Mouse (Mus musculus): ENCODE measurements around the gene St3gal4. TPM values are rescaled to one million over a fixed set of nuclear protein-coding genes. Genes with fewer than 3 reads are reported as not detected.

Gene St3gal4
- total RNA-seq, 1 experiment from 2014 or later, result 141 TPM

DNA sequence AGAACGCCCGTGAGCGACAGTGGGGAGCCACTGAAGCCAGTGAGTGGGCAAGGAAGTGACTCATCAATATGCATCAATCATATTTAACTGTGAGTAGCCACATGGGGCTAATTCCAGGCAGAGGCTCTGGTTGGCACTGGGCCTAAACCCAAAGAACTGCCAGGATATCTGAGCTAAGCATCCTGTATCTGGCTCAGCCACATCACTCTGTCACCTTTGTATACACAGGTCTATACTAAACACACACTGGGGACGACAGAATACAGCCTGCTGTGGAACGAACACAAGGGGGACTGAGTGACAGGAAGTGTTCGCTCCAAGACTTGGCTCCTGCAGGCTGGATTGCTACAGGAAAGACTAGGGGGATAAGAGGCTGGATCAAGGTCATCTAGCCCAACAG is 16.5 kb upstream of the St3gal4 start:
- ATAC-seq (replicated peaks; ENCODE audit: insufficient number of reproducible peaks, low FRiP score, low TSS enrichment, poor library complexity, severe bottlenecking), result no peak

DNA sequence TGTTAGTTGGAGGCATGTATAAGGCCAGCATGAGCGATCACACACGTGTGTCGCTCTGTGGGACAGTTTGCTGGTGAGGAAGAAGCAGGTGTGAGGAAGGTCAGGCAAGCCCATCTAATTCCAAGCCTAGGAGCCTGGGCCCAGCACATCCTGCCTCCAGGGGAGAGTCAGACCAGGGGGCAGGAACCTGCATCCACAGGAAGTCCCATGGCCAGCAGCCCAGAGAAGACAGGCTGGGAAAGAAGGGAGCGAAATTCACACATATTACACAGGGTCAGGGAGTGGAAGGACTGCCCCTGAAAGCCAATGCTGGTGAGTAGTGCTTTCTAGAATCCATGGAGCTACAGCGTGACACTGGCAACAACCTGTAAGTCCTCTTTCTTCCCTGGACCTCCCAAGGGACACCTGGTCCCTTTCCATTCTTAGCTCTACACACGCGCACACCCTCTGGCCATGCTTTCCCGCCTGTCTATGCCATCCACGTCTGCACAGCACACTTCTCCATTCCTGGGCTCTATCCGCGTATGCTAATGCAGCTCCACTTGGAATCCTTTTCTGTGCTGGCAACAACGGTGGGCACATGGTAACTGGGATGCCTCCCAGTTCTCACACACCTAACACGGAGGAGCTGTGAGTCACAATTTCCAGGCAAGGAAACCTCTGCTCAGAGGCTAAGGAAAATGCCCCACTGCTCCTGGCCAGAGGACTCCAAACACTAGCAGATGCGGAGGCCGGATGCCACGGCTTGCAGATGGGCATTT is 12.7 kb upstream of the St3gal4 start:
- no peak for ATAC-seq (replicated peaks; ENCODE audit: insufficient number of reproducible peaks, low FRiP score, low TSS enrichment, poor library complexity, severe bottlenecking)

DNA sequence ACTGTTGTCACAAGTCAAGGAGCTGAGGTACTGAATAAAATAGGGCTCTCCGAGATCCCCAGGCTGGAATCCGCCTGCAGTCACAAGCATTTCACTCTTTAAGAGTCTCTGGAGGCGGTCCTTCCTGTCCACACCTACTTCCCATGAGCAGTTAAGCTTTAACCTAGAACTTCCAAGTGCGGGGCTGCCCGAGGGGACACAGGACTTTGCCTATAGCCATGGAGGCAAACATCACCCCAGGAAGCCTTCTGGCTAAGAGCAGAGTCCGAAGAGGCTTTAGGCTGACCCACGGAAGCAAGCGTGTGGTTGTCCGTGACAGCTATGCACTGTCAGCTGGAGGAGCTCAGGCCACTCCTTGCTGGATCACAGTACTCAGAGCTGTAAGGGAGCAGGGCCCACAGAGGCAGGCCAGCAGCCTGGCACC is 9.9 kb upstream of the St3gal4 start:
- no peak for ATAC-seq (replicated peaks; ENCODE audit: insufficient number of reproducible peaks, low FRiP score, low TSS enrichment, poor library complexity, severe bottlenecking)

DNA sequence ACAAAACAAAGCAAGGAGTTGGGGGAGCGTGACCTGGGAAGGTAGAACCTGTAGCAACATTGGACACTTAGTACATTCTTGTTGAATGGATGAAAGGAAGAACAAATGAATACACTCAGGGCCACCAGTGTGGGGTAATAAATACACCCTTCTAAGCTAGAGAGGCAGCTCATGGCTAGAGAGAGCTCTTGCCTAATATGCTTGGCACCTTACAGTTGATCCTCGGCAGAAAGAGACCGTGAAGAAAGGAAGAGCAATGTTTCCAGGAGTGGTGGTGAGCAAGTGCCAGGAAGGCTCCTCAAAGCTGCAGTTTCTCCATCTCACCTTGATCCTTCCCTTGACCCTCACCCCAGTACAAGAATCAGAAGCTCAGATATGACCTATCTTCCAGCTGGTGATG is 9.5 kb upstream of the St3gal4 start:
- ATAC-seq (replicated peaks; ENCODE audit: insufficient number of reproducible peaks, low FRiP score, low TSS enrichment, poor library complexity, severe bottlenecking), result no peak

DNA sequence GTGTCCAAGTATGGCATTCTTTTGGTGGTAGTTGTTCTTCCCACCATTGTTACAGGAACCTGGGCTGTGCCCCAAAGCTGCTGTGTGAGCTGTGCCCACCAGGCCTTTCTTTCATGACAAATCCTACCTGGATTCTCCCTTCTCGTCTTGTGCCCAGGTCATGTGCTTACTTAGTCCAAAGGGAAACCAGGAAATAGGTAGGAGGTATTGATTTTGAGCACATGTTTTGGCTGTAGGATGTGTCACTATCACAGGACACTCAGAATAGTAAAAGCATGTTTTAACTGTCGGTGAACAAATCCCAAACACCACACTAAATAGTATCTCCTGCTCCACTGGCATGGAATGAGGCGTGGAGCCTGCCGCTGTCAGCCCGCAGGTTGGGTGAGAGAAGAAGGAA is 8.5 kb upstream of the St3gal4 start:
- no peak for ATAC-seq (replicated peaks; ENCODE audit: insufficient number of reproducible peaks, low FRiP score, low TSS enrichment, poor library complexity, severe bottlenecking)

DNA sequence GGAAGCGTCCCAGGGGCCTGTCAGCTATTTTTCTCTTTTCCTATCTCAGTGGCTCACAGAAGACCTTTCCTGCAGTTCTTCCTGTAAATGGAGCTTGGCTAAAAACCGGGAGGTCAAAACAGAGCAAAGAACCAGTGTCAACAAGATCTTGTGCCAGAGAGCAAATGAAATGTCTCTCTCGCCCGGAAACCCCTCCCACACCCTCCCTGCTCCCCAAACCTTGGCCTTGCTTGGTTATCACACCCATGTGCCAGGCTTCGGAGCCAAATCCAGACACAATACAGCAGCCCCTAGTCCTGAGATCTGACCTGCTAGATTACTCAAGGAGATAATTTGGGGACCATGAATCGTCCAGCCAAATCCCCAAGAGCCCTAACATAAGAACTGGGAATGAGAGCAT is 8.1 kb upstream of the St3gal4 start:
- no peak for ATAC-seq (replicated peaks; ENCODE audit: insufficient number of reproducible peaks, low FRiP score, low TSS enrichment, poor library complexity, severe bottlenecking)

DNA sequence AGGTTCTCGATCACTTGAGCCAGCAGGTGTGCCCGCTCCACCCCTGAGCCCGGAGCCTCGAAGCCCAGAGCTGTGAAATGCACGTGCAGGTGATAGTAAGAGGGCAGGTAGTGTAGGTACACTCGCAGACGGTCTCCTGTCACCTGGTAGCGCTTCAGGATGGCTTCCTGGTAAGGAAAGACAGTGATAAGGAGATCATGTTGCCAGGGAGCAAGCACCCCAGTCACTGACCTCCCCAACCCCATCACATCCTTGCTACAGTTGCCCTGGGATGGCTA is 5.5 kb upstream of the St3gal4 start:
- no peak for ATAC-seq (replicated peaks; ENCODE audit: insufficient number of reproducible peaks, low FRiP score, low TSS enrichment, poor library complexity, severe bottlenecking)

DNA sequence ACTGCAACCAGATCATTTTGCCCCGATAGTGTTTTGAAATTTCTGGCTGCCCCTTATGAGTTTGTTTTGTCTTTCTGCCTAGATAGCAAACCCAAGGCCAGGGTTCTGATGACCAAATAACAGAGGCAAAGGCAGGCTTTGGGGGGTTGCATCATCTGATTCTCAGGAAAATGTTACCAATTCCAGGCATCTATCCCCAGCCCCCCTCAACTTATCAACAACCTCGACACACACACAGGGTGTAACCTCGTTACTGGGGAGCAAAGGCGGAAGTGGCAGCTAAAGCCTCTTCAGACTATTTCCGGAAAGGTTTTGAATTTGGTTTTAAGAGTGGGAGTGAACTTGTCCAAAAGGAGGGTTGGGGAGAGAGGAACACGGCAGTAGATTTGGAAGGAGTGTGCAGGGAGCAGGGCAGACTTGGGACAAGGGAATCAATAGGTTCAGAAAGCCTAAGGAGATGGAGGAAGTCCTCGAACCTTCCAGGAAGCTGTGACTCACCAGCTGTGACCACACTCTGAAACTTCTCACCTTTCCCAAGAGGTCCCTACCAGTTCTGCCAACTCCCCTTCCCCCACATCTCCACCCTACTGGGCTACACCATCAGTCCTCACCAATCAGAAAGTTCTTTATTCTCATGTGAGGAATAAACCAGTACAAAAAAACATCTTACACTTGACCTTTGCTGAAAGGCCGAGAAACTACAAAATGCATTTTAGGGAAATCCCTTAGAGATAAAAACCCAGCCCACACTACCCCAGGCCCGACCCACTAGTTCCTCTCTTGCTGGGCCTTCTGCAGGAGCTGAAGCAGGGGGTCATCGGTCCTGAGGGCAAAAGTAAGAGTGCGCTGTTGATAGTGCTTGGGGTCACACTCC is 5.0 kb upstream of the St3gal4 start:
- peak; percentile 86 for ATAC-seq (replicated peaks; ENCODE audit: insufficient number of reproducible peaks, low FRiP score, low TSS enrichment, poor library complexity, severe bottlenecking)

DNA sequence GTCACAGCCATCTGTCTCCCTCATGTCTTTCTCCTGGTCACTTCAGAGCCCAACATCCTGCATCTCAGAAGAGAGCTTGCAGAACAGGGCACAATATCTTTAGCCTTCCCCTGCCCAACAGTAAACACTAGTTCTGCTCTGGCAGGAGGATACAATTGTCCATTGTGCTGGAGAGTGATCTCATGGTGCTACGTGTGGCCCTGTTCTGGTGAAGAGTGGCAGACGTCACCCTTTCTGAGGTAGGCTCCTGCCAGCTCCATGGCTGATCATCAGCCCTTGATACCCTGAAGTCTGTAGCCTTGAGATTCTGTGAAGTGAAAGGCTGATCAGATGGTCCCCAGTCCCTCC is 4.4 kb upstream of the St3gal4 start:
- 0 out of 2 replicates have a peak, but pooled peaks have one; percentile 15 for ATAC-seq (replicated peaks; ENCODE audit: insufficient number of reproducible peaks, low FRiP score, low TSS enrichment, poor library complexity, severe bottlenecking)

DNA sequence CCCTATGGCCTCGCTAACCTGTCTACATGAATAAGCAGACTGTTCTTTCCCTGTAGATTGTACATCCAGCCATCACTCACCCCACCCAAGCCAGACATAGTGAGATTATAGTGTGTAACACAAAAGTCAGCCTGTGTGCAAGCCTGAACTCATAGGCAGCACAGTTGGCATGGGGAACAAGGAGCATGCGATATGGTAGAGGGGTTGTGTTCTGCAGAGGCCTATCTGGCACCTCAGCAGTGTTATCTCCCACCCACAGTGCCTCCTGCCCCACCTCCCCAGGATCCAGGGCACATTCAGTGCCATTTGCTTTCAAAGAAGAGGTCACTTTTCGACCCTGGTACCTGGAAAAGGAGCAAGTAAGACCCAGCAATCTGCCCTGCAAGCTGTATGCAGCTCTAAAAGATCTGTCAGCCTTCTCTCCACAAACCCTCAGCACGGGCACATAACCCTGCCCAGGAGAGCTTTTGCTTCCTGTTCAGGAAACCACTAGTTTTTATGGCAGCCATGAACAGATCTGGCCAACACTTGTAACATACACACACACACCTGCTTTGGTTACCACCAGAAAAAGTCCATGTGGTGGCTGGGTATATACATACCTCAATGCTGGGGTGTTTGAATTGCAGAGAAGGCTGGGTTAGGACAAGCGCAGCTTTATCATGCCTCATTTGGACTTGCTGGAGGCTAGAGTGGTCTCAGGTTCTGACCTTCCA is 3.6 kb upstream of the St3gal4 start:
- no peak for ATAC-seq (replicated peaks; ENCODE audit: insufficient number of reproducible peaks, low FRiP score, low TSS enrichment, poor library complexity, severe bottlenecking)

DNA sequence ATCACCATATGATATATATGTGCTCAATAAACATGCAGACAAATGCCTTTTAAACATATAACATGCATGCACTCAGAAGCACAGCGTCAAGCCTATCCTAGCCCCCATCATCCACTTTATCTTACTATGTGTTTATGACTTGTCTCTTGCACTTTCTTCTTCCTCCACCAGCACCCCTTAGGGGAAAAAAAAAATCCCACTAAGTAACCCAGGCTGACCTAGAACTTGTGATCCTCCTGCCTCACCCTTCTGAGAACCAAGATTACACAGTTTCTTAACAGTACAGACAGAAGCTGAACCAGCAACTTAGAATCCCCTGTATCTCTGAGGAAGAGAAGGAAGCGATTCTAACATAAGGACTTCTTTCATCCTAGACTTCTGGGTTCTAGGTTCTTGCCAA is 505 bp downstream of the St3gal4 start:
- ATAC-seq (replicated peaks; ENCODE audit: insufficient number of reproducible peaks, low FRiP score, low TSS enrichment, poor library complexity, severe bottlenecking), result no peak

DNA sequence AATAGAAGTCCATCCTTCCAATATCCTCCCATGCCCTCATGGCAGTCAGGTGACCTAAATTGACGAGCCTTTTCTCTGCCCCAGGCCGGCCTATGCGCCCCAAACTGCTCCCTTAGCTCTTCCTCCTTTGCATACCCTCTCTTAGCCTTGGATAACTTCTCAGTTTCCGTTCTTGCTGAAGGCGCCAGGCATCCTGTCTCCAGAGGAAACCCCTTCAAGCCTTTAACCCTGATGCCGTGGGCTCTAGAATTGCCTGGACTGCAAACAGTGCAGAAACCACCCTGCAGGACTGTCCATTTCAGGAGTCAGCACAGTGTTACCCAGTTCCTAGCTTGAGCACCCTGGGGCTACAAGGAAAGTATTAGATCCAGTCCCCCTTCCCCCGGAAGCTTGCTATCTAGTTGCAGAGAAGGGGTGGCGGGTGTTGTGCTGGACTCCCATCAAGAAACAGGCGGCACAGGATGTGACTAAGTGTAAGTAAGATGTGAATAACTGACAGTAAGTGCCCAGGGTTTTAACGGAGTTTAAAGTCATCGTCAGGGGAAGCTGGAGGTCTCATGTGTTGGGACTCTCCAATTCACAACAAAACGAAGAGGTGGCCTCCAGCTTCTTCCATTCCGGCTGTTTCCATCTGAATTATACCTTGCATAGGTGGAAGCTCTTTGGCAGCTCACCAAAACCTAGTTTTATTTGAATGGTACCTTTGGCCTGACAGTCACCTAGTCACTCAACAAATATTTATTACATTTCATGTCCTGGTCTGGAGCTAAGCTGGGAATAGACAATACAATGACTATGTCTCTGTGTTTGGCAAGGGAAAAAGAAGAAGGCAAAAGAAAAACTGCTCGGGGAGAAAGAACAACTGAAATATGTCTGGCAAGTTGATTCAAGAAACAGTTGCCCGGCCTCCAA is 1.4 kb downstream of the St3gal4 start:
- ATAC-seq (replicated peaks; ENCODE audit: insufficient number of reproducible peaks, low FRiP score, low TSS enrichment, poor library complexity, severe bottlenecking), result 0 out of 2 replicates have a peak, but pooled peaks have one; percentile 32

DNA sequence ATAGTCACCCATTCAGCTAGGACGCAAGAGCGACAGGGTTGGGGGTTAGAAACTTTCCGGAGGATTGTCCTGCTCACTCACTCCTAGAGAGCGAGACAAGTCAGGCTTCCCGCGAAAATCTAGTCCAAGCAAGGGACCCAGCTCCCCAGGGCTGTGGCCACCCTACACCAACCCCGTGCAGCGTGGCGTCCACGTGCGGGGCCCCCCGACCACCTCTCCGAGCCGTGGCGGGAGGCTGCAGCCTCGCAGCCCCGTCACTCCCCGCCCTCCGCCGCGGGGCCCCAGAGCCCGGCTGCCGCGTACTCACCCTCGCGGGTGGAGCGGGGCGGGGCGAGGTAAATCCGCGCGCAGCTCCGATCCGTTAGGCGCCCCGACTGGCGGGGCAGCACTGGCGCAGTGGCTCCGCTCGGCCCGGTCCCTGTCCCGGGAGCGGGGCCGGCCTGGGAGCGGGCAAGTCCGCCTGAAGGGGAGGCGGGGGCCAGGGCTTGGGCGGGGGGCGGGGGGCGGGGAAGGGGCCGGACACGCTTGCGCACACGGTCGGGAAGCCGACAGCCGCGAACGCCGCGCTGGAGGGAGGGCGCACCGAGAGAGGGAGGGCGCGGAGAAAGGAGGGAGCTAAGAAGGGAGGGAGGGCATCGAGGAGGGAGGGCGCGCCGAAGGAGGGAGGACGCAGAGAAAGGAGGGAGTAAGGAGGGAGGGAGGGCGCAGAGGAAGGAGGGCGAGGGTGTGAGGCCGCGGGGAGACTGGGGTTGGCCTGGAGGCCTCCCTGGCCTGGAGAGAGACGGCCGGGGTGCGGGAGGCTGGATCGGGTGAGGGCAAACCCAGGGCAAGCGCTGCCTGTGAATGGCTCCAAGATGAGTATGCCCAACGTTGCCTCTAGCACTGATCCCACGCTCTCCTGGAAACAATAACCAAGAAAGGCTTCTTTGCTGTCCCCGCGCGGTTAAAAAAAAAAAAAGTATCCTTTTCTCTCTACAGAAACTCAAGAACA is 2.4 kb downstream of the St3gal4 start:
- peak; percentile 69 for ATAC-seq (replicated peaks; ENCODE audit: insufficient number of reproducible peaks, low FRiP score, low TSS enrichment, poor library complexity, severe bottlenecking)

DNA sequence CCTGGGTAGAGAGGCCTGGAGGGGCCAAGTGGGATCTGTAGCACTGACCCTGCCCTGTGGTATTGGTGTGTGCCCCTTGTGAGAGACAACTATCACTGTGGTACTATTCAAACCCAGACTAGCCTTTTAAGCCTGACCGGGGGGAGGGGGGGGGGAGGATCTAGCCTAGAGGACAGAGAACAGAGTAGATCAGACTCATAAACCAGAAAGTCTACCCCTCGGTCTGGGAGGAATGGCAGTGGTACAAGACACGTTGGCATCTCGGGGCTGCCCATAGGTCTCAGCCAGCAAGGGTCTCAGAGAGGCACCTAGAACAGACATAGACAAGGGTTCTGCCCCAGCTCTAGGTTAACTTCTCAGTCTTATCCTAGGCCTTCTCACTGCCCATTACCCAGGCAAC is 3.3 kb downstream of the St3gal4 start:
- ATAC-seq (replicated peaks; ENCODE audit: insufficient number of reproducible peaks, low FRiP score, low TSS enrichment, poor library complexity, severe bottlenecking), result no peak

DNA sequence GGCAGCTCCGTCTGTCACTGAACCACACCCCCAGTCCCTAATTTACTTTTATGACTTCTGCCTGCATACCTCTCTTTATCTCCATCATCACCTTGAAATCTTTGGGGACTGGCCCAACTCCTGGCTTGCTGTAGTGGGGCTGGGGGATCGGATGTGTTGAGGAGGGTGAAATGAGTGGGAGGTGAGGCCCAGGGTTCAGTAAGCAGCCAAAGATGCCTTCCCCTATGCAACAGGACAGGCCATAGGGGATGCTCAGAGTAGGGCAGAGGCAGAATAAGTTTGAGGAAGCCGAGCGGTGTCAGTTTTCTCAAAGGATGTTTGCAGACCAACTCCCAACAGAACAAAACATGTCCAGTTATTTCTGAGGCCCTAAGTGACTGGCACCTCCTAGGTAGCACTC is 3.8 kb downstream of the St3gal4 start:
- no peak for ATAC-seq (replicated peaks; ENCODE audit: insufficient number of reproducible peaks, low FRiP score, low TSS enrichment, poor library complexity, severe bottlenecking)

DNA sequence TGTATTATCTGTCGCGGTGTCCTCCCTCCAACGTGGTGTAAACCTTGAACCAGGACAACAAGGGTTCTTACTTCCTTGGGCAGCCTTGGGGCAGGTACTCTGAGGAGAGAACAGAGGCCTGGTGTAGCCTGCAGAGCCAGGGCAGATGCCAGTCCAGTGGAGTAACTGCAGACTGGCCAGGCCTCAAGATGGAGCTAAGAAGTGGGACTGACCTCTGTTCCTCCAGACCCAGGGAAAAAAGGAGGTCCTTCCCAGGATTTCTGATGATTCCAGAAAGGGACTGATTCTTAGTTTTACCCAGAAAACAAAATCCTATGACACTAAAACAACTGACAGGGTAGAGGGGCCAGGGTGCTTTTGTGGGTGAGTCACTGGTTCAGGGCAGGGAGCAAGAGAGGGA is 4.8 kb downstream of the St3gal4 start:
- no peak for ATAC-seq (replicated peaks; ENCODE audit: insufficient number of reproducible peaks, low FRiP score, low TSS enrichment, poor library complexity, severe bottlenecking)

DNA sequence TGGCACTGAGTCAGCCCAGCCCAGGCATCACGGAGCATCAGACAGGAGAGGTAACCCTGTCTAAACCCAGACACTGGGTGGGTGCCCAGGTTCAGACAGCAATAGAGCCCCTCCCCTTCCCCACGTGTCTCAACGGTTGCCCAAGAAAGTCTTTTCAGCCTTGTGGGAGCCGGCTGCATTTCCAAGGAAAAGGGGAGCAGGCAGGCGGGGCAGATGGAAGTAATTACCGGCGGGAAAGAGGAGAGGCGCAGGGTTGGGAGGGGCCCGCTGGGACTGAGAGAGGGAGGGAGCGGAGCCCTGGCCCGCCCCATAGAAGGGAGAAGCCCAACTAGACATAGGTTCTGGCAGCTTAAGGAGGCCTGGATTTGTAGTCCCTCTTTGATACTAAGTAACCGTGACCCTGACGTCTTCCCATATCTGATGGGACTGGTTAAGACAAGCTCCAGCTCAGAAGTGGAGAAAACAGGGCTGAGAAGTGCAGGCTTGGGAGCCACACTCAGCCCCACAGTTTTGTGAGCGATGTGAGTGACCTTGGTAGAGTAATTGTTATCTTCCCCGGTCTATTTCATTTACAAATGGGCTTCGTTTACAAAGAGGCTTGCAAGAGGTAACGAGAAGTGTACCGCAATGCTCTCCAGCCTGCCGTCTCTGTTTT is 7.0 kb downstream of the St3gal4 start:
- no peak for ATAC-seq (replicated peaks; ENCODE audit: insufficient number of reproducible peaks, low FRiP score, low TSS enrichment, poor library complexity, severe bottlenecking)

Data from monocyte, adult 5-6 weeks (primary cell).